Comparison of ENCODE assay signal across 20 mouse cellular contexts in the genomic region with DNA sequence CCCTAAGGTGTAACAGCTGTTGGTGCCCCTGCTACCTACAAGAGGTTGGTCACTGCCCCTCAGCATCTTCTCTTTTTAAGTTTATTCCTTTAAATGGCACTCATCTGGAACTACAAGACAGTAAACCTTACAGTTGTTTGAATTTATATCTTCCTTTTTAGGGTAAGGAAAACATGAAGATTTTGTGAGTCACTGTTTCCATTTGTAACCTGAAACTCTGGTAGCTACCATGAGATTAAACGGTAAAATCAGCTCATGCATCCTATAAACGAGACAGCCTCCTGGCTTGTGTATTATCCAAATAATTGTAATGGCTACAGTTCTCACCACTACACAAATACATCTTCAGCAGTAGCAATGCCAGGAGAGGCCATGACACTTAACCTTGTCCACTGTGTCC. TPM values are rescaled to one million over a fixed set of nuclear protein-coding genes. Genes with fewer than 3 reads are reported as not detected.
"Had no signal": no experiment of that assay in that cellular context is flagged by ENCODE, and none has a peak within 500 bp of the region (broad histone marks: within the 10 kb centered on the region; RNA-seq: fewer than 3 reads in every experiment).

No protein-coding gene starts in this region.

- H3K9me3 ChIP-seq: midbrain, embryonic 10.5 days; midbrain, embryonic 12.5 days; neural tube, embryonic 12.5 days had no signal

- H3K9ac ChIP-seq: lung, embryonic 14.5 days; midbrain, embryonic 12.5 days; neural tube, embryonic 12.5 days had no signal

- DNase-seq: lung, adult 18-20 months; lung, embryonic 14.5 days; lung, postnatal 10 days; lung, postnatal 4 days; midbrain, embryonic 14.5 days; right cerebral cortex, postnatal 25 days; right cerebral cortex, postnatal 4 days; spleen, adult 18-20 months; thymus, adult 18-20 months; thymus, postnatal 14 days; thymus, postnatal 36 days had no signal

- H3K4me2 ChIP-seq: lung, embryonic 14.5 days; midbrain, embryonic 12.5 days; neural tube, embryonic 12.5 days had no signal

- H3K36me3 ChIP-seq: midbrain, embryonic 10.5 days; midbrain, embryonic 12.5 days; neural tube, embryonic 12.5 days had no signal

- H3K4me1 ChIP-seq: midbrain, embryonic 10.5 days; midbrain, embryonic 12.5 days; neural tube, embryonic 12.5 days had no signal

- H3K27me3 ChIP-seq: midbrain, embryonic 12.5 days; neural tube, embryonic 12.5 days had no signal

- H3K27ac ChIP-seq: midbrain, embryonic 10.5 days; midbrain, embryonic 12.5 days; neural tube, embryonic 12.5 days had no signal

- H3K4me3 ChIP-seq: midbrain, embryonic 10.5 days; midbrain, embryonic 12.5 days; neural tube, embryonic 12.5 days had no signal

RNA-seq across cellular contexts. Expression of gene Plscr5, which starts 11.7 kb away (rescaled TPM):
- total RNA-seq: megakaryocyte, adult 5-6 weeks; megakaryocyte-erythroid progenitor cell, adult 5-6 weeks; neutrophil, adult 5-6 weeks had no signal
- polyA plus RNA-seq: lung, embryonic 14.5 days; lung, embryonic 16.5 days; midbrain, embryonic 10.5 days; midbrain, embryonic 12.5 days; small intestine, adult 2 months; thymus, postnatal 0 days had no signal
